Mouse (Mus musculus): ENCODE results near the gene Ifnar1. TPM values are rescaled to one million over a fixed set of nuclear protein-coding genes. Genes with fewer than 3 reads are reported as not detected.
A peak's percentile ranks its signal among the peaks of the same experiment; 100 is the strongest.
"Not testable (repeated sequence)": the region's sequence is repeated elsewhere in the genome, so short reads cannot be mapped to it uniquely, and the experiment has no call there.

Gene Ifnar1
- polyA plus RNA-seq, 1 experiment from 2014 or later = 63.0 TPM

- not testable (repeated sequence) for H3K4me3 ChIP-seq; ATAC-seq (ENCODE audit: insufficient number of reproducible peaks, insufficient read depth, low FRiP score, low TSS enrichment, low read depth); H3K4me2 ChIP-seq; H3K36me3 ChIP-seq; H3K27ac ChIP-seq; H3K9me3 ChIP-seq; H3K4me1 ChIP-seq; H3K27me3 ChIP-seq; H3K9ac ChIP-seq
- 81% methylated on average over 4 of the region's 4 CpGs for WGBS
Observed at GRCm38 (mm10) chr16:91530830-91531229, 45.8 kb downstream of the Ifnar1 start.

- 80% methylated on average over 6 of the region's 6 CpGs for WGBS
Observed at GRCm38 (mm10) chr16:91531856-91532255, 46.8 kb downstream of the Ifnar1 start.

GRCm38 (mm10) chr16:91532429-91532828 is 47.4 kb downstream of the Ifnar1 start:
- 62% methylated on average over 2 of the region's 2 CpGs for WGBS
- H3K4me3 ChIP-seq = no peak overlapping the region
- no peaks in the 10 kb centered on the region for H3K9me3 ChIP-seq
- 0 out of 2 replicates have a peak, but pooled peaks cover 3% of the 10 kb centered on the region for H3K4me1 ChIP-seq
- ATAC-seq (ENCODE audit: insufficient number of reproducible peaks, insufficient read depth, low FRiP score, low TSS enrichment, low read depth) = no peak
- H3K9ac ChIP-seq = no peak overlapping the region
- H3K27ac ChIP-seq = no peak overlapping the region
- H3K4me2 ChIP-seq = no peak overlapping the region
- no peaks in the 10 kb centered on the region for H3K27me3 ChIP-seq
- no peaks in the 10 kb centered on the region for H3K36me3 ChIP-seq

More at GRCm38 (mm10) chr16:91531856-91532255, 46.8 kb downstream of the Ifnar1 start:
- no peak overlapping the region for H3K4me2 ChIP-seq
- no peaks in the 10 kb centered on the region for H3K27me3 ChIP-seq
- H3K4me1 ChIP-seq = 0 out of 2 replicates have a peak, but pooled peaks cover 3% of the 10 kb centered on the region
- no peaks in the 10 kb centered on the region for H3K9me3 ChIP-seq
- no peak overlapping the region for H3K9ac ChIP-seq
- ATAC-seq (ENCODE audit: insufficient number of reproducible peaks, insufficient read depth, low FRiP score, low TSS enrichment, low read depth) = no peak
- no peaks in the 10 kb centered on the region for H3K36me3 ChIP-seq
- H3K4me3 ChIP-seq = no peak overlapping the region
- H3K27ac ChIP-seq = no peak overlapping the region

DNA sequence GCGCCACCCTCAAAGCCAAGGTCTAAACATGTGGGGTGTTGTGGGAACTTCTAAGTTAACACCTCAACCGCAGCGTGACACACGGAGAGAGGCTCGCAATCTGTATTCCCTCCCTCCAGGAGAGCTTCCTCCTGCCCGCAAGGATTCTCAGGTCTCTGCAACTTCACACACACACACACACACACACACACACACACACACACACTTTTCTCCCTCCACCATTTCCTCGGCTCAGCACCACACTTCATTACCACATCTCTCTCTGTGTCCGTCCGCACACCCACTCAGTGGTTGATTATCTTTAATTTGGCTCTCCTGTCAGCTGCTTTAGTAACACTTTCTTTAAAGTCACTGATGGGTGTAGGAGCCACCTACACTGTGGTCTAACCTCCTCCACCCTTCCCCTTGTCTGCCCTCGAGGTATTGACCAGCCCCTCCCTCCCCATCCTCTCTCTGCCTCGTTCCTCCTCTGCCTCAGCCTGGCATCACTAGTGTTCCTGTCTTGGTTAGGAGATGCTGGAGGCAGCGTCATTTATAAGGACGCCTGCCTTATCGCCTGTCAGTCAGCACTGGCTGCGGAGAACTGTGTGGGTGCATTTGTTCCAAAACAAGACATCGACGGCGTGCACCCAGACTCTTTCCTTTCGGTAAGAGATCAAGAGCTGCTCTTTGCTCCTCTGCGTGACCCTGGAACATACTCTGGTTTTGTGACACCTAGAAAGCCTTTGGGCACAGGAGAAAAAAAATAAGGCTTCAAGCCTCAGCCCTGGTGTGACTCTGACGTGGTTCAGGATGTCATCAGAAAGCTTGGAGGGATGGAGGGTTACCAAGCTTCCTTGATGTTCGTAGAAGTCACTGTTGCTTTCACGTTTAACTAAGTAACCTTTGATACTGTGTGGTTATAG is 48.3 kb downstream of the Ifnar1 start:
- Histone ChIP-seq H3K9ac (no peak overlapping the region), H3K4me3 (no peak overlapping the region), H3K27ac (no peak overlapping the region), H3K4me1 (peaks cover 5% of the 10 kb centered on the region; the same call in 1 of the 2 replicates), H3K9me3 (no peaks in the 10 kb centered on the region), H3K27me3 (no peaks in the 10 kb centered on the region), H3K4me2 (no peak overlapping the region), H3K36me3 (no peaks in the 10 kb centered on the region)
- 74% methylated on average over 23 of the region's 23 CpGs for WGBS
- no peak for ATAC-seq (ENCODE audit: insufficient number of reproducible peaks, insufficient read depth, low FRiP score, low TSS enrichment, low read depth)

- no peak for ATAC-seq (ENCODE audit: insufficient number of reproducible peaks, insufficient read depth, low FRiP score, low TSS enrichment, low read depth)
- H3K27ac ChIP-seq = no peak overlapping the region
- H3K27me3 ChIP-seq = no peaks in the 10 kb centered on the region
- peaks cover 10% of the 10 kb centered on the region; the same call in 1 of the 2 replicates for H3K4me1 ChIP-seq
- no peaks in the 10 kb centered on the region for H3K36me3 ChIP-seq
- no peak overlapping the region for H3K4me3 ChIP-seq
- no peaks in the 10 kb centered on the region for H3K9me3 ChIP-seq
- H3K4me2 ChIP-seq = no peak overlapping the region
- WGBS = 51% methylated on average over 13 of the region's 13 CpGs
- no peak overlapping the region for H3K9ac ChIP-seq
Observed at GRCm38 (mm10) chr16:91534477-91534876, 49.4 kb downstream of the Ifnar1 start.

- Histone ChIP-seq H3K4me1 (peaks cover 10% of the 10 kb centered on the region; the same call in 1 of the 2 replicates), H3K4me3 (no peak overlapping the region), H3K27me3 (no peaks in the 10 kb centered on the region), H3K36me3 (no peaks in the 10 kb centered on the region), H3K27ac (no peak overlapping the region), H3K9me3 (no peaks in the 10 kb centered on the region), H3K4me2 (no peak overlapping the region), H3K9ac (no peak overlapping the region)
- ATAC-seq (ENCODE audit: insufficient number of reproducible peaks, insufficient read depth, low FRiP score, low TSS enrichment, low read depth) = no peak
- WGBS = 75% methylated on average over 6 of the region's 6 CpGs
Observed at GRCm38 (mm10) chr16:91534888-91535287, 49.9 kb downstream of the Ifnar1 start.

GRCm38 (mm10) chr16:91536372-91536771 is 51.3 kb downstream of the Ifnar1 start:
- 92% methylated on average over 6 of the region's 6 CpGs for WGBS
- Histone ChIP-seq H3K4me2 (no peak overlapping the region), H3K27me3 (no peaks in the 10 kb centered on the region), H3K9me3 (no peaks in the 10 kb centered on the region), H3K4me3 (no peak overlapping the region), H3K36me3 (no peaks in the 10 kb centered on the region), H3K27ac (no peak overlapping the region), H3K4me1 (peaks cover 12% of the 10 kb centered on the region), H3K9ac (no peak overlapping the region)
- ATAC-seq (ENCODE audit: insufficient number of reproducible peaks, insufficient read depth, low FRiP score, low TSS enrichment, low read depth) = no peak

GRCm38 (mm10) chr16:91537065-91537464 is 52.0 kb downstream of the Ifnar1 start:
- H3K4me3 ChIP-seq = no peak overlapping the region
- no peak for ATAC-seq (ENCODE audit: insufficient number of reproducible peaks, insufficient read depth, low FRiP score, low TSS enrichment, low read depth)
- H3K27me3 ChIP-seq = no peaks in the 10 kb centered on the region
- peaks cover 18% of the 10 kb centered on the region for H3K4me1 ChIP-seq
- no peaks in the 10 kb centered on the region for H3K36me3 ChIP-seq
- H3K4me2 ChIP-seq = no peak overlapping the region
- WGBS = 73% methylated on average over 3 of the region's 3 CpGs
- H3K9ac ChIP-seq = no peak overlapping the region
- no peak overlapping the region for H3K27ac ChIP-seq
- H3K9me3 ChIP-seq = no peaks in the 10 kb centered on the region

- no peak for ATAC-seq (ENCODE audit: insufficient number of reproducible peaks, insufficient read depth, low FRiP score, low TSS enrichment, low read depth)
- no peaks in the 10 kb centered on the region for H3K9me3 ChIP-seq
- H3K27me3 ChIP-seq = no peaks in the 10 kb centered on the region
- no peak overlapping the region for H3K4me3 ChIP-seq
- WGBS = 75% methylated on average over 6 of the region's 6 CpGs
- peak overlapping the region; percentile 57; the same call in 1 of the 2 replicates for H3K27ac ChIP-seq
- peaks cover 15% of the 10 kb centered on the region for H3K4me1 ChIP-seq
- H3K36me3 ChIP-seq = no peaks in the 10 kb centered on the region
- 0 out of 2 replicates have a peak overlapping the region, but pooled peaks have one; percentile 36 for H3K9ac ChIP-seq
- no peak overlapping the region for H3K4me2 ChIP-seq
Observed at GRCm38 (mm10) chr16:91538051-91538450, 53.0 kb downstream of the Ifnar1 start.

GRCm38 (mm10) chr16:91538513-91538912 is 53.5 kb downstream of the Ifnar1 start:
- Histone ChIP-seq H3K27ac (peak overlapping the region; percentile 57; the same call in 1 of the 2 replicates), H3K4me2 (no peak overlapping the region), H3K9me3 (no peaks in the 10 kb centered on the region), H3K4me3 (no peak overlapping the region), H3K36me3 (no peaks in the 10 kb centered on the region), H3K4me1 (peaks cover 15% of the 10 kb centered on the region), H3K27me3 (no peaks in the 10 kb centered on the region), H3K9ac (0 out of 2 replicates have a peak overlapping the region, but pooled peaks have one; percentile 36)
- no peak for ATAC-seq (ENCODE audit: insufficient number of reproducible peaks, insufficient read depth, low FRiP score, low TSS enrichment, low read depth)
- WGBS = 56% methylated on average over 9 of the region's 9 CpGs

DNA sequence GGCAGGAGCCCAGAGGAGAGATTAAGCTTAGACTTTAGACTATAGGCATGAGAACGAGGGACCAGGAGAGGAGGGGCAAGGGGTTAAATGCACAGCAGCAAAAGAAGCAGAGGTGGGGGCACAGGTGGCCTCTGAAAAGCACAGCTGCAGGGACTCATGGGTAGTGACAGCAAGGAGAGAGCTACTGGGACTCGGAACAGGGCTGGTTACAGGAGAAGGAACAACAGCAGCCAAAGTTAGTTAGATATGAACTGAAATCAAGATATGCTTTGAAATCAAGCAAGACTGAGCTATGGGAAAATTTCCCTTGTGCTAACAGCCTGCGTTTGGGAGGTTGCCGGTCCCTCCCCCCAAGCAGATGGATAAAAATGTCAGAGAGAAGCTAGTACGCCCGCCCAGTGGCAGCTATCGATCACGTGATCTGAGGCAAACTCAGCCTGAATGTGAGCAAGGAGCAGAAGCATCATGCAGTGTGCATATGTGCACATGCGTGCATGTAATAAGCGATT is 56.6 kb downstream of the Ifnar1 start:
- Histone ChIP-seq H3K36me3 (no peaks in the 10 kb centered on the region), H3K4me2 (peak overlapping the region; percentile 51), H3K27me3 (no peaks in the 10 kb centered on the region), H3K27ac (no peak overlapping the region), H3K4me1 (peaks cover 27% of the 10 kb centered on the region), H3K9me3 (no peaks in the 10 kb centered on the region), H3K4me3 (peak overlapping the region; percentile 14; the same call in 1 of the 2 replicates), H3K9ac (no peak overlapping the region; the same call in 1 of the 2 replicates)
- ATAC-seq (ENCODE audit: insufficient number of reproducible peaks, insufficient read depth, low FRiP score, low TSS enrichment, low read depth) = peak; percentile 45; the same call in 1 of the 2 replicates
- 26% methylated on average over 10 of the region's 10 CpGs for WGBS

- Histone ChIP-seq H3K4me2 (no peak overlapping the region), H3K27ac (no peak overlapping the region), H3K9me3 (no peaks in the 10 kb centered on the region), H3K27me3 (no peaks in the 10 kb centered on the region), H3K4me3 (no peak overlapping the region), H3K4me1 (peaks cover 34% of the 10 kb centered on the region), H3K9ac (no peak overlapping the region), H3K36me3 (no peaks in the 10 kb centered on the region)
- 97% methylated on average over 1 of the region's 1 CpGs for WGBS
- no peak for ATAC-seq (ENCODE audit: insufficient number of reproducible peaks, insufficient read depth, low FRiP score, low TSS enrichment, low read depth)
Observed at GRCm38 (mm10) chr16:91543619-91544018, 58.6 kb downstream of the Ifnar1 start.
